In genomic region chr3:134235491-134236413, GRCm38 (mm10) we compare ENCODE assay signal across 8 mouse cellular contexts. TPM values are rescaled to one million over a fixed set of nuclear protein-coding genes. Genes with fewer than 3 reads are reported as not detected.
DNase-seq lines count a peak whose midpoint lies in the region; ATAC-seq and TF ChIP-seq lines count a peak whose summit lies in the region.

No protein-coding gene starts in this region.

- H3K4me2 ChIP-seq in embryonic facial prominence, embryonic 15.5 days (replicated peaks): peak overlapping the region; percentile 64
- peak overlapping the region; percentile 67 for H3K4me2 ChIP-seq in heart, embryonic 11.5 days
- peak overlapping the region; percentile 53 for H3K4me2 ChIP-seq in kidney, embryonic 14.5 days (replicated peaks; ENCODE audit: low read depth, low read length)
- H3K4me2 ChIP-seq in limb, embryonic 15.5 days: peak overlapping the region; percentile 65
- H3K4me2 ChIP-seq in midbrain, embryonic 15.5 days: peak overlapping the region; percentile 81
- H3K4me2 ChIP-seq in stomach, postnatal 0 days (replicated peaks; ENCODE audit: low read depth): peak overlapping the region; percentile 78

- no peaks in the 10 kb centered on the region for H3K36me3 ChIP-seq in embryonic facial prominence, embryonic 15.5 days
- H3K36me3 ChIP-seq in heart, embryonic 11.5 days (ENCODE audit: control insufficient read depth, insufficient read depth, low read length): no peaks in the 10 kb centered on the region
- no peaks in the 10 kb centered on the region for H3K36me3 ChIP-seq in kidney, embryonic 14.5 days (ENCODE audit: control insufficient read depth, insufficient read depth, low read length)
- no peaks in the 10 kb centered on the region for H3K36me3 ChIP-seq in limb, embryonic 15.5 days
- H3K36me3 ChIP-seq in midbrain, embryonic 15.5 days (replicated peaks): no peaks in the 10 kb centered on the region
- H3K36me3 ChIP-seq in stomach, postnatal 0 days (ENCODE audit: control insufficient read depth, insufficient read depth, low read length): no peaks in the 10 kb centered on the region

- peak; percentile 80 for ATAC-seq in embryonic facial prominence, embryonic 15.5 days (ENCODE audit: insufficient number of reproducible peaks, low FRiP score, low TSS enrichment, low read depth)
- ATAC-seq in heart, embryonic 11.5 days (replicated peaks; ENCODE audit: insufficient number of reproducible peaks, low FRiP score, low TSS enrichment): peak; percentile 77
- ATAC-seq in kidney, embryonic 14.5 days (ENCODE audit: low FRiP score, low TSS enrichment): peak; percentile 79
- ATAC-seq in limb, embryonic 15.5 days (ENCODE audit: insufficient number of reproducible peaks, low FRiP score, low TSS enrichment, low read depth): peak; percentile 82
- ATAC-seq in midbrain, embryonic 15.5 days (replicated peaks): peak; percentile 88
- ATAC-seq in stomach, postnatal 0 days (ENCODE audit: low FRiP score, low TSS enrichment): peak; percentile 89

- DNase-seq in urinary bladder, adult 18-20 months (ENCODE audit: low spot score in 2 of 2): peak; percentile 22 to 39
- DNase-seq in urinary bladder, postnatal 10 days (ENCODE audit: low spot score): no peak
- peak; percentile 92 for DNase-seq in stomach, postnatal 0 days (ENCODE audit: low spot score)

- peak overlapping the region; percentile 18; the same call in 1 of the 2 replicates for H3K9ac ChIP-seq in embryonic facial prominence, embryonic 15.5 days
- peak overlapping the region; percentile 76 for H3K9ac ChIP-seq in heart, embryonic 11.5 days (ENCODE audit: low read depth, low read length)
- H3K9ac ChIP-seq in kidney, embryonic 14.5 days (ENCODE audit: low read depth, low read length): peak overlapping the region; percentile 60
- H3K9ac ChIP-seq in limb, embryonic 15.5 days: peak overlapping the region; percentile 37; the same call in 1 of the 2 replicates
- peak overlapping the region; percentile 76 for H3K9ac ChIP-seq in midbrain, embryonic 15.5 days
- H3K9ac ChIP-seq in stomach, postnatal 0 days (ENCODE audit: low read length): peak overlapping the region; percentile 51

- H3K4me3 ChIP-seq in embryonic facial prominence, embryonic 15.5 days (replicated peaks): peak overlapping the region; percentile 54
- H3K4me3 ChIP-seq in heart, embryonic 11.5 days (ENCODE audit: low read depth, low read length): peak overlapping the region; percentile 58
- peak overlapping the region; percentile 52 for H3K4me3 ChIP-seq in kidney, embryonic 14.5 days (ENCODE audit: low read length)
- H3K4me3 ChIP-seq in limb, embryonic 15.5 days: peak overlapping the region; percentile 52
- H3K4me3 ChIP-seq in midbrain, embryonic 15.5 days: peak overlapping the region; percentile 58
- H3K4me3 ChIP-seq in stomach, postnatal 0 days (ENCODE audit: low read depth, low read length): peak overlapping the region; percentile 52

- no peak for TF ChIP-seq EP300 in stomach, postnatal 0 days (optimal IDR thresholded peaks at IDR 0.05)

- peak overlapping the region; percentile 83 for H3K27ac ChIP-seq in embryonic facial prominence, embryonic 15.5 days (replicated peaks)
- H3K27ac ChIP-seq in heart, embryonic 11.5 days (ENCODE audit: low read depth, low read length): peak overlapping the region; percentile 83
- H3K27ac ChIP-seq in kidney, embryonic 14.5 days (ENCODE audit: low read depth, low read length): peak overlapping the region; percentile 89
- H3K27ac ChIP-seq in limb, embryonic 15.5 days: peak overlapping the region; percentile 74
- peak overlapping the region; percentile 99 for H3K27ac ChIP-seq in midbrain, embryonic 15.5 days
- H3K27ac ChIP-seq in stomach, postnatal 0 days (replicated peaks): peak overlapping the region; percentile 70

- TF ChIP-seq CTCF in stomach, postnatal 0 days (IDR thresholded peaks at IDR 0.05; ENCODE audit: low read depth): no peak

- H3K9me3 ChIP-seq in embryonic facial prominence, embryonic 15.5 days (replicated peaks): no peaks in the 10 kb centered on the region
- H3K9me3 ChIP-seq in heart, embryonic 11.5 days (replicated peaks; ENCODE audit: control insufficient read depth, low read length): no peaks in the 10 kb centered on the region
- H3K9me3 ChIP-seq in kidney, embryonic 14.5 days (ENCODE audit: control insufficient read depth, low read length): no peaks in the 10 kb centered on the region
- H3K9me3 ChIP-seq in limb, embryonic 15.5 days: no peaks in the 10 kb centered on the region
- no peaks in the 10 kb centered on the region for H3K9me3 ChIP-seq in midbrain, embryonic 15.5 days
- H3K9me3 ChIP-seq in stomach, postnatal 0 days (ENCODE audit: control insufficient read depth, low read length): no peaks in the 10 kb centered on the region

- peaks cover 11% of the 10 kb centered on the region for H3K4me1 ChIP-seq in embryonic facial prominence, embryonic 15.5 days
- peaks cover 7% of the 10 kb centered on the region; the same call in 1 of the 2 replicates for H3K4me1 ChIP-seq in heart, embryonic 11.5 days (ENCODE audit: control insufficient read depth, insufficient read depth, low read length)
- H3K4me1 ChIP-seq in kidney, embryonic 14.5 days (ENCODE audit: control insufficient read depth, insufficient read depth, low read length): peaks cover 7% of the 10 kb centered on the region; the same call in 1 of the 2 replicates
- peaks cover 14% of the 10 kb centered on the region; the same call in 1 of the 2 replicates for H3K4me1 ChIP-seq in limb, embryonic 15.5 days
- H3K4me1 ChIP-seq in midbrain, embryonic 15.5 days: peaks cover 7% of the 10 kb centered on the region
- H3K4me1 ChIP-seq in stomach, postnatal 0 days (replicated peaks; ENCODE audit: control insufficient read depth, insufficient read depth): no peaks in the 10 kb centered on the region

- no peaks in the 10 kb centered on the region for H3K27me3 ChIP-seq in embryonic facial prominence, embryonic 15.5 days
- no peaks in the 10 kb centered on the region for H3K27me3 ChIP-seq in heart, embryonic 11.5 days (ENCODE audit: control insufficient read depth, insufficient read depth, low read length)
- no peaks in the 10 kb centered on the region for H3K27me3 ChIP-seq in kidney, embryonic 14.5 days (ENCODE audit: control insufficient read depth, insufficient read depth, low read length)
- no peaks in the 10 kb centered on the region for H3K27me3 ChIP-seq in limb, embryonic 15.5 days
- H3K27me3 ChIP-seq in midbrain, embryonic 15.5 days (replicated peaks): no peaks in the 10 kb centered on the region
- no peaks in the 10 kb centered on the region for H3K27me3 ChIP-seq in stomach, postnatal 0 days (ENCODE audit: control insufficient read depth, insufficient read depth, low read length)

- WGBS in embryonic facial prominence, embryonic 15.5 days: under 1% methylated on average over 51 of the region's 55 CpGs
- WGBS in heart, embryonic 11.5 days (ENCODE audit: insufficient replicate concordance): under 1% methylated on average over 55 of the region's 55 CpGs
- WGBS in kidney, embryonic 14.5 days: under 1% methylated on average over 53 of the region's 55 CpGs
- under 1% methylated on average over 39 of the region's 55 CpGs for WGBS in limb, embryonic 15.5 days
- WGBS in midbrain, embryonic 15.5 days: under 1% methylated on average over 52 of the region's 55 CpGs
- WGBS in stomach, postnatal 0 days: under 1% methylated on average over 26 of the region's 55 CpGs

RNA-seq across cellular contexts. Expression of gene Cxxc4, which starts 0.5 kb away (rescaled TPM):
- 4.7 and 5.1 TPM in 2 replicates for polyA plus RNA-seq in embryonic facial prominence, embryonic 15.5 days (2015; fragmentation: Nextera tagmentation; extraction: Ambion mirVana)
- 5.2 TPM in 2 replicates for polyA plus RNA-seq in heart, embryonic 11.5 days (2014; fragmentation: Nextera tagmentation; extraction: Ambion mirVana)
- 8.4 and 9.0 TPM in 2 replicates for polyA plus RNA-seq in kidney, embryonic 14.5 days (2014; fragmentation: Nextera tagmentation; extraction: Ambion mirVana)
- 3.0 and 3.8 TPM in 2 replicates for polyA plus RNA-seq in limb, embryonic 15.5 days (2015; fragmentation: Nextera tagmentation; extraction: Ambion mirVana)
- 41.1 and 44.8 TPM in 2 replicates for polyA plus RNA-seq in midbrain, embryonic 15.5 days (2015; fragmentation: Nextera tagmentation; extraction: Ambion mirVana)
- polyA plus RNA-seq in stomach, postnatal 0 days (2015; fragmentation: Nextera tagmentation; extraction: Ambion mirVana): 3.8 and 4.5 TPM in 2 replicates

Comparison
In these comparisons a context has a peak if more than half of its experiments do, and no peak if none do; other contexts are left out.
1. H3K9ac ChIP-seq: peak in every context shown above with its lines; median percentile 76 in heart, embryonic 11.5 days; 76 in midbrain, embryonic 15.5 days; 60 in kidney, embryonic 14.5 days; 51 in stomach, postnatal 0 days; 37 in limb, embryonic 15.5 days; 18 in embryonic facial prominence, embryonic 15.5 days.